Mouse (Mus musculus): ENCODE data around the gene Eif4g1.

- TF ChIP-seq CTCF (IDR thresholded peaks at IDR 0.05; ENCODE audit: low read depth) (peak; percentile 17; the same call in 1 of the 2 replicates), EP300 (IDR thresholded peaks at IDR 0.05; ENCODE audit: low read depth) (no peak)
These were observed 48.7 kb downstream of the Eif4g1 start for GRCm38 (mm10) chr16:20716841-20717180.

All from liver, embryonic 14.5 days (tissue).